Mouse (Mus musculus) E14TG2a.4 (cell line): Measurements from ENCODE around the gene Msantd3.

ENCODE experiments used
- CTCF ChIP-seq: conservative IDR thresholded peaks from 2 replicates; pipeline ENCODE4 v1.5.1; 2014; ENCODE audit warnings: low read length
- NANOG ChIP-seq: IDR thresholded peaks from 2 replicates; pipeline ENCODE4 v1.6.1; 2014; ENCODE audit warnings: borderline replicate concordance, low read length, mixed read lengths
- POU5F1 ChIP-seq: IDR thresholded peaks from 2 replicates; pipeline ENCODE4 v1.6.1; 2014; ENCODE audit warnings: low read length, borderline replicate concordance

DNA sequence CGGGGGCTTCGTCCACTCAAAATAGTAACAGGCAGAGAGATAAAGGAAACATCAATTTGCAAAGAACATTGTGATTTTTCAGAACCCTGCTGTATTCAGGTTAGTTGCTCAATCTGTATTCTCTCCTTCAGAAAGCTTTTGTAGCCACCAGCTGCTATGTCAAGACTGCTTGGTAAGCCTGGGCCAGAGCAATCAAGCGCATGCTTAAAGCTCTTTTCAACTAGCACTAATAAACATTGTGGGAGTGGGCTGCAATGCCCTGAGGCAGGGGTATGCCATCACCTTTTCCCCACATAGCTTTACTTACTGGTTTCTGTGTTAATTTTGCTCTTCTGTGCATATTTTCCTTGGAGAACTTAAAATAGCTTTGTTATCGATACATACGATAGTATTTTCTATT is 2.7 kb upstream of the Msantd3 start:
- TF ChIP-seq CTCF, result no peak
- TF ChIP-seq NANOG, result no peak
- no peak for TF ChIP-seq POU5F1
